In the genomic region with DNA sequence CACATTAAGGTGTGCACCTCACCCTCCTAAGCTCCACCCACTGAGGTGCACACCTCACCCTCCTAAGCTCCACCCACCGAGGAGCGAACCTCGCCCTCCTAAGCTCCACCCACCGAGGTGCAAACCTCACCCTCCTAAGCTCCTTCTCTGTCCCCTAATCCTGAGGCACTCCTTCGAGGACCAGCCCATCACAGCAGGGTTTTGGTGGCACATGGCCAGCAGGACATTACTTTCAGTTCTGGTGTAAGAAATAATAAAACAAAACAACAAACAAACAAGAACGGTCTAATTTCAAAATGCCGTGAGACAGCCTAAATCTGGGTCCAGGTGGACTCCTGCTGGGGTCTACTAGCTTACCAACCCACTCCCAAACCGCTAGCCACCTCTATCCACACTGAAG, we compare ENCODE assay signal across 18 mouse cellular contexts.
DNase-seq lines count a peak whose midpoint lies in the region; ATAC-seq and TF ChIP-seq lines count a peak whose summit lies in the region.
"Had no signal": no experiment of that assay in that cellular context is flagged by ENCODE, and none has a peak within 500 bp of the region (broad histone marks: within the 10 kb centered on the region; RNA-seq: fewer than 3 reads in every experiment).

No protein-coding gene starts in this region.

- no peak overlapping the region for H3K4me2 ChIP-seq in liver, postnatal 0 days (ENCODE audit: low read depth, low read length)
- H3K4me2 ChIP-seq: embryonic facial prominence, embryonic 12.5 days; forebrain, embryonic 12.5 days had no signal

- no peak for TF ChIP-seq EP300 in liver, postnatal 0 days (IDR thresholded peaks at IDR 0.05; ENCODE audit: low read depth)

- no peaks in the 10 kb centered on the region for H3K27me3 ChIP-seq in liver, adult 2 months (ENCODE audit: control insufficient read depth, insufficient read depth, low read length)
- 0 out of 2 replicates have a peak, but pooled peaks cover 2% of the 10 kb centered on the region for H3K27me3 ChIP-seq in G1E (ENCODE audit: insufficient read depth, low read length)
- no peaks in the 10 kb centered on the region for H3K27me3 ChIP-seq in liver, postnatal 0 days (ENCODE audit: insufficient read depth, low read length)
- H3K27me3 ChIP-seq in heart, embryonic 10.5 days (ENCODE audit: insufficient read depth, poor library complexity, severe bottlenecking) = 0 out of 2 replicates have a peak, but pooled peaks cover 20% of the 10 kb centered on the region
- H3K27me3 ChIP-seq: embryonic facial prominence, embryonic 12.5 days; forebrain, embryonic 12.5 days had no signal

- no peak for TF ChIP-seq CTCF in liver, adult 2 months (IDR thresholded peaks at IDR 0.05; ENCODE audit: low read depth, low read length)
- TF ChIP-seq CTCF in G1E (IDR thresholded peaks at IDR 0.05; ENCODE audit: low read depth, low read length) = no peak
- no peak for TF ChIP-seq CTCF in liver, postnatal 0 days (IDR thresholded peaks at IDR 0.05; ENCODE audit: low read depth)

- DNase-seq in liver, adult 2 months (ENCODE audit: extremely low read depth, low read depth, low spot score) = no peak
- no peak for DNase-seq in liver
- no peak for DNase-seq in G1E (ENCODE audit: low spot score)
- DNase-seq in liver, postnatal 0 days = peak; percentile 28
- DNase-seq in heart, embryonic 10.5 days (ENCODE audit: low spot score) = no peak
- DNase-seq: adrenal gland, adult 8-10 months; B cell, adult 2 months; cerebellum, adult 11-12 months; cerebellum, adult 2 months; cerebellum, adult 9-10 months had no signal

- H3K27ac ChIP-seq in liver, adult 2 months (replicated peaks; ENCODE audit: insufficient read depth, low read depth, low read length) = peak overlapping the region; percentile 30
- peak overlapping the region; percentile 7 for H3K27ac ChIP-seq in liver, postnatal 0 days (ENCODE audit: low read depth)
- no peak overlapping the region for H3K27ac ChIP-seq in heart, embryonic 10.5 days
- H3K27ac ChIP-seq: embryonic facial prominence, embryonic 10.5 days; embryonic facial prominence, embryonic 12.5 days; forebrain, embryonic 10.5 days; forebrain, embryonic 12.5 days had no signal

- no peak overlapping the region for H3K9ac ChIP-seq in liver, adult 2 months (ENCODE audit: low read depth, low read length)
- no peak overlapping the region for H3K9ac ChIP-seq in liver, postnatal 0 days (replicated peaks)
- H3K9ac ChIP-seq: embryonic facial prominence, embryonic 12.5 days; forebrain, embryonic 12.5 days had no signal

- ATAC-seq in G1E (ENCODE audit: extremely low read depth, insufficient number of reproducible peaks, low FRiP score, poor library complexity, severe bottlenecking) = no peak
- peak; percentile 33 for ATAC-seq in liver, postnatal 0 days
- ATAC-seq: activated CD4-positive, CD25-positive, alpha-beta regulatory T cell, adult 4 months; CD4-positive, CD25-positive, alpha-beta regulatory T cell, adult 4 months; forebrain, embryonic 14.5 days; forebrain, embryonic 16.5 days had no signal

- H3K4me3 ChIP-seq in liver, adult 2 months (ENCODE audit: insufficient read depth, low read depth, low read length) = no peak overlapping the region
- peak overlapping the region; percentile 27; the same call in 1 of the 2 replicates for H3K4me3 ChIP-seq in G1E (ENCODE audit: low read depth, low read length)
- H3K4me3 ChIP-seq in liver, postnatal 0 days (ENCODE audit: low read depth, low read length) = no peak overlapping the region
- no peak overlapping the region for H3K4me3 ChIP-seq in heart, embryonic 10.5 days
- H3K4me3 ChIP-seq: embryonic facial prominence, embryonic 10.5 days; embryonic facial prominence, embryonic 12.5 days; forebrain, embryonic 10.5 days; forebrain, embryonic 12.5 days had no signal

- no peaks in the 10 kb centered on the region for H3K79me2 ChIP-seq in liver, adult 2 months (ENCODE audit: control insufficient read depth, insufficient read depth, low read length)

- peaks cover 99% of the 10 kb centered on the region for H3K9me3 ChIP-seq in G1E (replicated peaks)
- H3K9me3 ChIP-seq in liver, postnatal 0 days (ENCODE audit: low read length) = no peaks in the 10 kb centered on the region
- no peaks in the 10 kb centered on the region for H3K9me3 ChIP-seq in heart, embryonic 10.5 days
- H3K9me3 ChIP-seq: embryonic facial prominence, embryonic 10.5 days; embryonic facial prominence, embryonic 12.5 days; forebrain, embryonic 10.5 days; forebrain, embryonic 12.5 days had no signal

- TF ChIP-seq POLR2A in liver, adult 2 months (IDR thresholded peaks at IDR 0.05; ENCODE audit: extremely low read depth, insufficient read depth, low read length) = no peak

- WGBS in liver, adult 2 months = 30% methylated on average over 8 of the region's 8 CpGs
- 55% methylated on average over 8 of the region's 8 CpGs for WGBS in liver, postnatal 0 days (ENCODE audit: insufficient replicate concordance)
- WGBS in heart, embryonic 10.5 days = 75% methylated on average over 8 of the region's 8 CpGs

- H3K36me3 ChIP-seq in liver, adult 2 months (ENCODE audit: control insufficient read depth, insufficient read depth, low read length) = no peaks in the 10 kb centered on the region
- H3K36me3 ChIP-seq in G1E (replicated peaks) = no peaks in the 10 kb centered on the region
- H3K36me3 ChIP-seq in liver, postnatal 0 days (replicated peaks; ENCODE audit: insufficient read depth, low read length) = no peaks in the 10 kb centered on the region
- H3K36me3 ChIP-seq in heart, embryonic 10.5 days = no peaks in the 10 kb centered on the region
- H3K36me3 ChIP-seq: embryonic facial prominence, embryonic 10.5 days; embryonic facial prominence, embryonic 12.5 days; forebrain, embryonic 10.5 days; forebrain, embryonic 12.5 days had no signal

- peaks cover 36% of the 10 kb centered on the region for H3K4me1 ChIP-seq in liver, adult 2 months (ENCODE audit: control insufficient read depth, insufficient read depth, low read length)
- no peaks in the 10 kb centered on the region for H3K4me1 ChIP-seq in G1E (ENCODE audit: insufficient read depth, low read depth, low read length)
- peaks cover 27% of the 10 kb centered on the region for H3K4me1 ChIP-seq in liver, postnatal 0 days (ENCODE audit: insufficient read depth)
- peaks cover 51% of the 10 kb centered on the region for H3K4me1 ChIP-seq in heart, embryonic 10.5 days
